ENCODE assay signal across 17 mouse cellular contexts in genomic region chr2:31455418-31455817, GRCm38 (mm10). TPM values are rescaled to one million over a fixed set of nuclear protein-coding genes. Genes with fewer than 3 reads are reported as not detected.
A peak's percentile ranks its signal among the peaks of the same experiment; 100 is the strongest.
DNase-seq lines count a peak whose midpoint lies in the region; ATAC-seq and TF ChIP-seq lines count a peak whose summit lies in the region.
"Had no signal": no experiment of that assay in that cellular context is flagged by ENCODE, and none has a peak within 500 bp of the region (broad histone marks: within the 10 kb centered on the region; RNA-seq: fewer than 3 reads in every experiment).

No protein-coding gene starts in this region.

- DNase-seq in heart, adult 11 months: peak; percentile 89
- no peak for DNase-seq in heart, postnatal 10 days
- no peak for DNase-seq in liver, postnatal 0 days
- DNase-seq in liver: no peak
- DNase-seq in stomach, postnatal 0 days (ENCODE audit: low spot score): no peak
- no peak for DNase-seq in gastrocnemius, adult 2 months
- no peak for DNase-seq in forebrain, embryonic 11.5 days (ENCODE audit: low spot score)
- DNase-seq: adrenal gland, postnatal 10 days; cerebellum, adult 9-11 months; lung, adult 18-20 months; midbrain, embryonic 14.5 days; right cerebral cortex, postnatal 25 days had no signal

- no peak overlapping the region for H3K4me2 ChIP-seq in liver, postnatal 0 days (ENCODE audit: low read depth, low read length)
- no peak overlapping the region for H3K4me2 ChIP-seq in stomach, postnatal 0 days (replicated peaks; ENCODE audit: low read depth)
- H3K4me2 ChIP-seq in forebrain, embryonic 11.5 days (ENCODE audit: low read depth, low read length, severe bottlenecking): no peak overlapping the region
- H3K4me2 ChIP-seq: embryonic facial prominence, embryonic 15.5 days; forebrain, embryonic 12.5 days; limb, embryonic 12.5 days had no signal

- no peaks in the 10 kb centered on the region for H3K36me3 ChIP-seq in liver, postnatal 0 days (replicated peaks; ENCODE audit: insufficient read depth, low read length)
- no peaks in the 10 kb centered on the region for H3K36me3 ChIP-seq in stomach, postnatal 0 days (ENCODE audit: control insufficient read depth, insufficient read depth, low read length)
- H3K36me3 ChIP-seq in forebrain, embryonic 11.5 days (ENCODE audit: control insufficient read depth, insufficient read depth, low read length): no peaks in the 10 kb centered on the region
- H3K36me3 ChIP-seq: embryonic facial prominence, embryonic 15.5 days; forebrain, embryonic 12.5 days; limb, embryonic 12.5 days had no signal

- peaks cover 6% of the 10 kb centered on the region; the same call in 1 of the 2 replicates for H3K27me3 ChIP-seq in liver, postnatal 0 days (ENCODE audit: insufficient read depth, low read length)
- H3K27me3 ChIP-seq in stomach, postnatal 0 days (ENCODE audit: control insufficient read depth, insufficient read depth, low read length): no peaks in the 10 kb centered on the region
- peaks cover 7% of the 10 kb centered on the region for H3K27me3 ChIP-seq in forebrain, embryonic 11.5 days (ENCODE audit: control insufficient read depth, insufficient read depth, low read length)

- no peak for TF ChIP-seq EP300 in liver, postnatal 0 days (IDR thresholded peaks at IDR 0.05; ENCODE audit: low read depth)
- no peak for TF ChIP-seq EP300 in stomach, postnatal 0 days (optimal IDR thresholded peaks at IDR 0.05)

- 81% methylated on average over 7 of the region's 7 CpGs for WGBS in liver, postnatal 0 days (ENCODE audit: insufficient replicate concordance)
- 69% methylated on average over 7 of the region's 7 CpGs for WGBS in bone marrow, adult 2 months
- 61% methylated on average over 7 of the region's 7 CpGs for WGBS in stomach, postnatal 0 days
- 90% methylated on average over 7 of the region's 7 CpGs for WGBS in forebrain, embryonic 11.5 days

- H3K4me3 ChIP-seq in liver, postnatal 0 days (ENCODE audit: low read depth, low read length): no peak overlapping the region
- peak overlapping the region; percentile 33 for H3K4me3 ChIP-seq in bone marrow, adult 2 months (replicated peaks; ENCODE audit: control insufficient read depth, low read depth, low read length)
- H3K4me3 ChIP-seq in stomach, postnatal 0 days (ENCODE audit: low read depth, low read length): no peak overlapping the region
- H3K4me3 ChIP-seq in gastrocnemius, adult 2 months: no peak overlapping the region
- no peak overlapping the region for H3K4me3 ChIP-seq in forebrain, embryonic 11.5 days (ENCODE audit: low read depth, low read length)
- H3K4me3 ChIP-seq: embryonic facial prominence, embryonic 15.5 days; forebrain, embryonic 12.5 days; limb, embryonic 12.5 days had no signal

- intact Hi-C loops in heart, postnatal 10 days (cut with DNase I): no loop called here
- intact Hi-C loops in gastrocnemius, adult 2 months (cut with DNase I): no loop called here

- no peak for TF ChIP-seq CTCF in liver, postnatal 0 days (IDR thresholded peaks at IDR 0.05; ENCODE audit: low read depth)
- TF ChIP-seq CTCF in bone marrow, adult 2 months (IDR thresholded peaks at IDR 0.05; ENCODE audit: control insufficient read depth, insufficient read depth, low read length): no peak
- no peak for TF ChIP-seq CTCF in stomach, postnatal 0 days (IDR thresholded peaks at IDR 0.05; ENCODE audit: low read depth)
- no peak for TF ChIP-seq CTCF in gastrocnemius, adult 2 months (IDR thresholded peaks at IDR 0.05)

- H3K9ac ChIP-seq in liver, postnatal 0 days (replicated peaks): 0 out of 2 replicates have a peak overlapping the region, but pooled peaks have one; percentile 1
- no peak overlapping the region for H3K9ac ChIP-seq in stomach, postnatal 0 days (ENCODE audit: low read length)
- H3K9ac ChIP-seq in forebrain, embryonic 11.5 days (ENCODE audit: low read length): no peak overlapping the region
- H3K9ac ChIP-seq: embryonic facial prominence, embryonic 15.5 days; forebrain, embryonic 12.5 days; limb, embryonic 12.5 days had no signal

- H3K4me1 ChIP-seq in liver, postnatal 0 days (ENCODE audit: insufficient read depth): peaks cover 34% of the 10 kb centered on the region
- peaks cover 1% of the 10 kb centered on the region; the same call in 1 of the 2 replicates for H3K4me1 ChIP-seq in bone marrow, adult 2 months (ENCODE audit: control insufficient read depth, insufficient read depth, low read length)
- peaks cover 5% of the 10 kb centered on the region; the same call in 1 of the 2 replicates for H3K4me1 ChIP-seq in stomach, postnatal 0 days (replicated peaks; ENCODE audit: control insufficient read depth, insufficient read depth)
- peaks cover 2% of the 10 kb centered on the region; the same call in 1 of the 2 replicates for H3K4me1 ChIP-seq in forebrain, embryonic 11.5 days (replicated peaks; ENCODE audit: control insufficient read depth, insufficient read depth, low read length)

- no peak for TF ChIP-seq POLR2A in bone marrow, adult 2 months (IDR thresholded peaks at IDR 0.05; ENCODE audit: borderline replicate concordance, control insufficient read depth, low read depth, low read length)

- H3K27ac ChIP-seq in liver, postnatal 0 days (ENCODE audit: low read depth): 0 out of 2 replicates have a peak overlapping the region, but pooled peaks have one; percentile 44
- no peak overlapping the region for H3K27ac ChIP-seq in bone marrow, adult 2 months (ENCODE audit: control insufficient read depth, insufficient read depth, low read depth, low read length, poor library complexity)
- H3K27ac ChIP-seq in stomach, postnatal 0 days (replicated peaks): no peak overlapping the region
- H3K27ac ChIP-seq in gastrocnemius, adult 2 months: no peak overlapping the region
- no peak overlapping the region for H3K27ac ChIP-seq in forebrain, embryonic 11.5 days (ENCODE audit: low read depth, low read length)
- H3K27ac ChIP-seq: forebrain, embryonic 12.5 days; limb, embryonic 12.5 days had no signal

- no peaks in the 10 kb centered on the region for H3K9me3 ChIP-seq in liver, postnatal 0 days (ENCODE audit: low read length)
- H3K9me3 ChIP-seq in stomach, postnatal 0 days (ENCODE audit: control insufficient read depth, low read length): no peaks in the 10 kb centered on the region
- no peaks in the 10 kb centered on the region for H3K9me3 ChIP-seq in forebrain, embryonic 11.5 days (ENCODE audit: control insufficient read depth, low read length)
- H3K9me3 ChIP-seq: embryonic facial prominence, embryonic 15.5 days; forebrain, embryonic 12.5 days; limb, embryonic 12.5 days had no signal

- ATAC-seq in liver, postnatal 0 days: no peak
- ATAC-seq in stomach, postnatal 0 days (ENCODE audit: low FRiP score, low TSS enrichment): peak; percentile 16; the same call in 1 of the 2 replicates
- no peak for ATAC-seq in forebrain, embryonic 11.5 days (replicated peaks; ENCODE audit: low FRiP score)
- ATAC-seq: hindbrain, embryonic 16.5 days had no signal

RNA-seq across cellular contexts. Expression of gene Ass1, which starts 14.6 kb away (rescaled TPM):
- 1 to 10 TPM; 3.4 to 4.2 TPM for total RNA-seq in heart, postnatal 10 days (2021)
- 853 and 957 TPM in 2 replicates for polyA plus RNA-seq in liver, postnatal 0 days (2015; fragmentation: Nextera tagmentation; extraction: Ambion mirVana)
- 8.9 and 43.7 TPM in 2 replicates for polyA plus RNA-seq in bone marrow, adult 2 months (2011; ENCODE audit: insufficient read depth, insufficient read length, low replicate concordance, missing spikeins)
- 34.3 and 35.4 TPM in 2 replicates for polyA plus RNA-seq in stomach, postnatal 0 days (2015; fragmentation: Nextera tagmentation; extraction: Ambion mirVana)
- 1 to 10 TPM; 2.6 to 3.9 TPM for total RNA-seq in gastrocnemius, adult 2 months (2021)
- 3.3 and 6.8 TPM in 2 replicates for polyA plus RNA-seq in forebrain, embryonic 11.5 days (2014; fragmentation: Nextera tagmentation; extraction: Ambion mirVana)

Comparison
In these comparisons a context has a peak if more than half of its experiments do, and no peak if none do; other contexts are left out.
1. RNA of gene Ass1, which starts 14.6 kb away (polyA plus RNA-seq): 853 to 957 TPM in liver, postnatal 0 days; 8.9 to 43.7 TPM in bone marrow, adult 2 months, 34.3 to 35.4 TPM in stomach, postnatal 0 days and 3.3 to 6.8 TPM in forebrain, embryonic 11.5 days; every median in the first group is over 10 times any median in the second.